Mouse (Mus musculus) liver, adult 2 months (tissue): ENCODE results near the gene Zbtb25. TPM values are rescaled to one million over a fixed set of nuclear protein-coding genes. Genes with fewer than 3 reads are reported as not detected.

Experiments
- DNase-seq: peaks from one replicate; pipeline ENCODE4 v3.0.0-alpha.2; 2011; ENCODE audit warnings: low read depth, low spot score; ENCODE audit errors: extremely low read depth
- H3K27ac ChIP-seq: fragments of 200-500 bp; replicated peaks from 2 replicates; pipeline ENCODE4 v1.5.1; 2012; ENCODE audit warnings: low read depth, mild to moderate bottlenecking, control low read depth, inconsistent platforms, low read length; ENCODE audit not compliant: insufficient read depth
- H3K27me3 ChIP-seq: fragments of 200-500 bp; 2 replicates; pipeline ENCODE4 v1.6.1; 2012; ENCODE audit warnings: mild to moderate bottlenecking, moderate library complexity, low read length, inconsistent platforms; ENCODE audit not compliant: control insufficient read depth, insufficient read depth
- H3K36me3 ChIP-seq: fragments of 200-500 bp; 2 replicates; pipeline ENCODE4 v1.6.1; 2012; ENCODE audit warnings: low read length, inconsistent platforms; ENCODE audit not compliant: control insufficient read depth, insufficient read depth
- H3K4me1 ChIP-seq: fragments of 200-500 bp; 2 replicates; pipeline ENCODE4 v1.6.1; 2011; ENCODE audit warnings: low read length; ENCODE audit not compliant: control insufficient read depth, insufficient read depth
- H3K4me3 ChIP-seq: fragments of 200-500 bp; 2 replicates; pipeline ENCODE4 v1.5.1; 2011; ENCODE audit warnings: low read depth, mild to moderate bottlenecking, control low read depth, low read length, moderate library complexity; ENCODE audit not compliant: insufficient read depth
- H3K79me2 ChIP-seq: fragments of 200-500 bp; 2 replicates; pipeline ENCODE4 v1.6.1; 2012; ENCODE audit warnings: inconsistent platforms, mild to moderate bottlenecking, low read length, moderate library complexity; ENCODE audit not compliant: control insufficient read depth, insufficient read depth
- H3K9ac ChIP-seq: fragments of 200-500 bp; 2 replicates; pipeline ENCODE4 v1.6.1; 2012; ENCODE audit warnings: low read depth, mild to moderate bottlenecking, control low read depth, inconsistent platforms, low read length
- CTCF ChIP-seq: fragments of 200-500 bp; IDR thresholded peaks from 2 replicates; pipeline ENCODE4 v1.5.1; 2011; ENCODE audit warnings: low read depth, low read length, control low read depth
- POLR2A ChIP-seq: fragments of 200-500 bp; IDR thresholded peaks from 2 replicates; pipeline ENCODE4 v1.6.1; 2011; ENCODE audit warnings: low read length, control low read depth; ENCODE audit not compliant: insufficient read depth; ENCODE audit errors: extremely low read depth
- WGBS: fragments of 180-500 bp; shearing (Covaris S2); methylation state at CpG from one replicate; pipeline ENCODE4 v1.1.7; 2018; 5-methylcytosine and 5-hydroxymethylcytosine counted together
- polyA plus RNA-seq: library from polyadenylated mRNA; depleted of rRNA; stranded (reverse); fragments of >200 nt; gene quantifications from 2 replicates; pipeline ENCODE4 v1.2.3, GENCODE M21; 2012
- total RNA-seq: library from RNA; depleted of rRNA; stranded (reverse); fragments of >200 nt; gene quantifications from 2 replicates; pipeline ENCODE4 v1.2.3, GENCODE M21; 2014

The Zbtb25 gene
- total and polyA plus RNA-seq, 2 experiments, result 1.0 to 2.3 TPM

DNA sequence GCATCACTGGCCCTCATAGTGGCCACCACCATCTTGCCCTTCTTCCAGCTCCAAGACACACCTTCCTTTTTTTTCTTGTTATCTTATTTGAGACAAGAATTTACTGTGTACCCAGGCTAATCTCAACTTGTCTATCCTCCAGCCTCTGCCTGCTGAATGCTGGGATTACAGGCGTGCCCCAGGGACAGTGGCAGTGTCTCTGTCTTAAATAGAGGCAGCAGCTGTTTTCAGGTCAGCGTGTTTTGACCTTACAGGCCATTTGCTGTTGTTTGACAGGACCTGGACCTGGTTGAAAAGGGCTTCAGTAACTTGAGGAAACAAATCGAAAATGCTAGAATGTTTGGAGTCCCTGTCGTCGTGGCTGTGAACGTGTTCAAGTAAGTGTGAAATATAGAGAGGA, 58.8 kb downstream of the Zbtb25 start:
- no peaks in the 10 kb centered on the region for H3K27me3 ChIP-seq
- H3K4me1 ChIP-seq, result no peaks in the 10 kb centered on the region
- TF ChIP-seq POLR2A, result no peak
- no peak for TF ChIP-seq CTCF
- no peak for DNase-seq
- no peak overlapping the region for H3K9ac ChIP-seq
- H3K27ac ChIP-seq, result no peak overlapping the region
- no peaks in the 10 kb centered on the region for H3K79me2 ChIP-seq
- no peak overlapping the region for H3K4me3 ChIP-seq
- peaks cover 62% of the 10 kb centered on the region for H3K36me3 ChIP-seq
- WGBS, result 82% methylated on average over 6 of the region's 6 CpGs

DNA sequence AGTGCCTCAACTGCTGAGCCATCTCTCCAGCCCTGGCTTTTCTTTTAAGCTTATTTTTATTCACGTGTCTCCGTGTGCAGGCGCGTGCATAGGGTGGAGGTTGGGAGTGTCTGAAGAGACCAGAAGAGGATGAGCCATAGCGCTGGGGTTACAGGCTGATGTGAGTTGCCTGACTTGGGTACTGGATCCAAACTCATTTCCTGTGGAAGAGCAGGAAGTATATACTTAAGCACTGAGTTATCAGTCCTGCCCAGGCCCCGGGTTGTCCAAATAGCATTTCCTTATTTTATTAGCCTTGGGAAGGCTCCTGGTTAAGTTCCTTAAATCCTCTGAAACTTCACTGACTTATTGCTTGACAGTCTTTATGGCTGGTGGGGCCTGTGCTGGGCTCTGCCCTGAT, 59.4 kb downstream of the Zbtb25 start:
- H3K4me3 ChIP-seq, result no peak overlapping the region
- no peak for DNase-seq
- peaks cover 56% of the 10 kb centered on the region for H3K36me3 ChIP-seq
- H3K9ac ChIP-seq, result no peak overlapping the region
- TF ChIP-seq CTCF (no peak), POLR2A (no peak)
- no peaks in the 10 kb centered on the region for H3K79me2 ChIP-seq
- WGBS, result 75% methylated on average over 6 of the region's 6 CpGs
- H3K27ac ChIP-seq, result no peak overlapping the region
- H3K4me1 ChIP-seq, result no peaks in the 10 kb centered on the region
- H3K27me3 ChIP-seq, result no peaks in the 10 kb centered on the region

DNA sequence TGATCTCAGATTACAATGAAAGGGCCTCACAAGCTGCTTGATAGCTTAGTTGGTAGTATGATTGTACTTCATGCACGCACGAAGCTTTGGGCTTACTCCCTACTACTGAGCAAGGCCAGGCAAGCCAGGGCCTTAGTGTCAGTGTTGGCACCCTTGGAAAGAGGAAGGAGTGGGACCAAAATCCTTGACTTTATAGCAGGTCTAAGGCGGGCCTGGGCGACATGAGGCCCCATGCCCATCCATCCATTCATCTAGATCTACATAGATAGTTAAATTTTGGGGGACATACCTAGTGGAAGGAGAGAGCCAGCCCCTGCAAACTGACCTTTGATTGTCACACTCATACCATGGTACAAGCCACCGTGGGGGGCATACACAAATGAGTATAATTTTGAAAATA, 61.0 kb downstream of the Zbtb25 start:
- TF ChIP-seq POLR2A, result no peak
- Histone ChIP-seq H3K27ac (no peak overlapping the region), H3K9ac (no peak overlapping the region), H3K36me3 (peaks cover 50% of the 10 kb centered on the region), H3K79me2 (no peaks in the 10 kb centered on the region), H3K4me3 (no peak overlapping the region), H3K27me3 (no peaks in the 10 kb centered on the region), H3K4me1 (no peaks in the 10 kb centered on the region)
- 95% methylated on average over 5 of the region's 5 CpGs for WGBS
- no peak for DNase-seq

DNA sequence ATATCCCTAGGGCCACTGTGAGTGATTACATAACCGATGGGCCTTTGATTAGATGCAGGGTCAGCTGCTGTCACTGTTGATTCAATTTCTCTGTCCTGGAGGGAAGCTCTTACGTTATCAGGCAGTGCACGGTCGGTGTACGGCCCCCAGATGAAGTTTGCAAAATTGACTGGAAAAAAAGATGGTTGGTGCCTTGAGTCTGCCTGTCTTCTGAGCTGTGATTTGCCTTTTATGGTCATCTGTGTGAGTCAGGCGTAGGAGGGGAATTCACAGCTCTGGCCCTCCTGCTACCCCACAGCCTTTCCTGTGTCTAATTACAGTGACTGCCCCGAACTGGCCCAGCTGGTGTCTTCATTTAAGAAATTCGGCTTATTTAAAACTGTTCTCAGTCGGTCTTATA, 61.4 kb downstream of the Zbtb25 start:
- TF ChIP-seq POLR2A, result no peak
- TF ChIP-seq CTCF, result no peak
- no peaks in the 10 kb centered on the region for H3K79me2 ChIP-seq
- WGBS, result 65% methylated on average over 9 of the region's 9 CpGs
- no peak overlapping the region for H3K9ac ChIP-seq
- H3K4me1 ChIP-seq, result no peaks in the 10 kb centered on the region
- no peak overlapping the region for H3K4me3 ChIP-seq
- H3K36me3 ChIP-seq, result peaks cover 48% of the 10 kb centered on the region
- no peak for DNase-seq
- H3K27me3 ChIP-seq, result no peaks in the 10 kb centered on the region
- H3K27ac ChIP-seq, result no peak overlapping the region

DNA sequence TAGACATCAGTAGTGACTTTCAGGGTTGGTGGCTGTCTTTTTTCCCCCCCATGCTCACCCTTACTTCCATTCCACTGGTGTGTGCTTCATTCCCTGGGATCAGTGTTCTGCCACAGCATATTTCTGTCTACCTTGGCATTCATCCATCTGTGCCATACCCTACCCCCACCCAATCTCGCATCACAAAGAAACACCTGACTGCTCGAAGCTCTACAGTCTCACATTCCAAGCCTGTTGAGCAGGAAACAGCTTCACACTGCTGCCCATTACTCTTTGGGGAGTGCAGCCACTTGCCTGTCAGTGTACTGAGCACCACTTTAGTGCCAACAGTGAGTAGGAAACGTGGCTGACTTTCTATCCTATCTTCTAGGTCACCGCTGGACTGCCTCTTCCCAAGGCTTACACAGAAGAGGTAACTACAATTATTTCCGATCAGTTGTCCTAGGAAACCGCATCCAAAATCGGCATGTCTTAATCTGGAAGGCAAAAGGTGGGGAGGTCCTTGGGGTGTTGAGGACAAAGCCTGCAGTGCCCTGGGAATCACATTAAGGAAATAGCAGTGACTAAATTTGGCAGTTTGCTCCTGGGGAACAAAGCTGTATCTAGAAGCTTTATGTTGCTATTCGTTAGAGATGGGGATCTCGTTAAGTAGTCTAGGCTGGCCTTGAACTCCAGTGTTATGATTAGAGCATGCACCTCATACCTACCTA, 62.4 kb downstream of the Zbtb25 start:
- no peak overlapping the region for H3K4me3 ChIP-seq
- H3K79me2 ChIP-seq, result no peaks in the 10 kb centered on the region
- DNase-seq, result no peak
- H3K27me3 ChIP-seq, result no peaks in the 10 kb centered on the region
- H3K4me1 ChIP-seq, result no peaks in the 10 kb centered on the region
- no peak overlapping the region for H3K27ac ChIP-seq
- H3K9ac ChIP-seq, result no peak overlapping the region
- 86% methylated on average over 9 of the region's 9 CpGs for WGBS
- H3K36me3 ChIP-seq, result peaks cover 43% of the 10 kb centered on the region
- TF ChIP-seq POLR2A (no peak), CTCF (no peak)

DNA sequence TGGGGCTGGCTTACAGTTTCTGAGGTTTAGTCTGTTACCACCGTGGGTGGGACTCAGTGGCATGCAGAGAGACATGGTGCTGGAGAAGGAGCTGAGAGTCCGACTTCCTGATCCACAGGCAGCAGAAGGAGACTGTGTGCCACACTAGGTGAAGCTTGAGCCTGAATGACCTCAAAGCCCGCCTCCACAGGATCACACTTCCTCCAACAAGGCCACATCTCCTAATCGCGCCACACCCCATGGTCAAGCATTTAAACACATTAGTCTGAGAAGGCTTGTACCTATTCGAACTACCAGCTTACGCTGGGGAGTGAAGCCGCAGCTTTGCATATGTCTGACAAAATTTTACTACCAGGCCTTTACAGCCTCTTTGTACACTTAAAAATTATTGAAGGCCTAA, 64.3 kb downstream of the Zbtb25 start:
- 95% methylated on average over 8 of the region's 8 CpGs for WGBS
- Histone ChIP-seq H3K79me2 (no peaks in the 10 kb centered on the region), H3K4me1 (no peaks in the 10 kb centered on the region), H3K27ac (no peak overlapping the region), H3K36me3 (peaks cover 57% of the 10 kb centered on the region), H3K9ac (no peak overlapping the region), H3K27me3 (no peaks in the 10 kb centered on the region), H3K4me3 (no peak overlapping the region)
- TF ChIP-seq CTCF, result no peak
- TF ChIP-seq POLR2A, result no peak
- no peak for DNase-seq
